Mouse (Mus musculus) thymus, adult 2 months (tissue): ENCODE results near the gene Sox2. TPM values are rescaled to one million over a fixed set of nuclear protein-coding genes. Genes with fewer than 3 reads are reported as not detected.

Experiments
- DNase-seq: peaks from one replicate; pipeline ENCODE4 v3.0.0; 2021
- H3K27ac ChIP-seq: fragments of 200-500 bp; 2 replicates; pipeline ENCODE4 v1.5.1; 2012; ENCODE audit warnings: low read length, control low read depth; ENCODE audit not compliant: control insufficient read depth, insufficient read depth
- H3K27me3 ChIP-seq: fragments of 200-500 bp; 2 replicates; pipeline ENCODE4 v1.6.1; 2012; ENCODE audit warnings: mild to moderate bottlenecking, low read length, moderate library complexity, mixed read lengths; ENCODE audit not compliant: control insufficient read depth, insufficient read depth
- H3K36me3 ChIP-seq: fragments of 200-500 bp; 2 replicates; pipeline ENCODE4 v1.6.1; 2012; ENCODE audit warnings: mild to moderate bottlenecking, low read length, moderate library complexity; ENCODE audit not compliant: control insufficient read depth, insufficient read depth
- H3K4me1 ChIP-seq: fragments of 200-500 bp; replicated peaks from 2 replicates; pipeline ENCODE4 v1.6.1; 2012; ENCODE audit warnings: low read length; ENCODE audit not compliant: control insufficient read depth, insufficient read depth
- H3K4me3 ChIP-seq: fragments of 200-500 bp; 2 replicates; pipeline ENCODE4 v1.5.1; 2012; ENCODE audit warnings: mild to moderate bottlenecking, low read length, control low read depth, moderate library complexity; ENCODE audit not compliant: control insufficient read depth, insufficient read depth
- CTCF ChIP-seq: fragments of 200-500 bp; IDR thresholded peaks from 2 replicates; pipeline ENCODE4 v1.5.1; 2012; ENCODE audit warnings: mild to moderate bottlenecking, control low read depth, low read length, moderate library complexity, borderline replicate concordance; ENCODE audit not compliant: control insufficient read depth, poor library complexity, insufficient read depth; ENCODE audit errors: extremely low read depth
- POLR2A ChIP-seq: fragments of 200-500 bp; IDR thresholded peaks from 2 replicates; pipeline ENCODE4 v1.6.1; 2012; ENCODE audit warnings: mild to moderate bottlenecking, low read length, control low read depth, moderate library complexity; ENCODE audit not compliant: control insufficient read depth, poor library complexity, insufficient read depth; ENCODE audit errors: extremely low read depth
- WGBS: fragments of 180-500 bp; shearing (Covaris S2); methylation state at CpG from one replicate; pipeline ENCODE4 v1.1.7; 2018; 5-methylcytosine and 5-hydroxymethylcytosine counted together
- polyA plus RNA-seq: library from polyadenylated mRNA; depleted of rRNA; stranded (reverse); fragments of >200 nt; gene quantifications from 2 replicates; pipeline ENCODE4 v1.2.3, GENCODE M21; 2012

Sox2 gene
- polyA plus RNA-seq, 1 experiment: 0.19 TPM

DNA sequence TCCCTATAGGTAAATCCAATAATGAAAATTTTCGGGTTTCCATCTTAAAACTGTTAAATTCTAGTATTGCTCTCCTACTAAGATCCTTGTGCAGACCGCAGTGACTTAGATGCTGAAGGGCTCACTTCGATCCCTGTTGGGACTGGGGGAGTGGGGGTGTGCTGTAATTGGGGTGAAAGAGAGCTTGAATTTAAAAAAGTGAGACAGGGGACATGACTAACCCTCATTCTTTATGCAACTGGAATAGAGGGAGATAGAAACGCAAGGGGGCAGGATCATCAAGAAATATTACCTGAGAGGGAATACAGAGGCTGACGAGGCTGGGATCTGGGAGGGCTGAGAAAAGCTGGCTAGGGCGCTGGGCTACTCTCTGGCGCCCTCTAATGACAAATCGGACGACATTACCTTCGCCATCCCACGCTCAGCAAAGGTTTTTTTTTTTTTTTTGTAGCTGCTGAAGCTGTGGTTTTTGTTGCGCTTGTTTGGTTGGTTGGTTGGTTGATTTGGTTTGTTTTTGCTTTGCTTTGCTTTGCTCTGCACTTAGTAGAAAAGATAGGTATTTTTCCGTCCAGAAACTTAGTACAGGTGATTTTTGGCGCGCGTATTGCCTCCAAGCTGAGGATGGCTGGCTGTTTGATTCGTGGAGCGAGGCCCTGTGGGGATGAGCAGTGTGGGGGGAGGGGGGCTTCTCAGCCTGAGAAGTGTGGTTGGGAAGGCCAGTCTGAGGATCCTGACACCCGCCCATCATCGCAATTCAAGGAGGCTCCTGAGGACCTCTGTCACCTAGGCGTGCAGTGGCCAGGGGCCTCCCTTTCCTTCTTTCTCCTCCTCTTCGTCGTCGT lies 11.0 kb upstream of the Sox2 start:
- H3K27me3 ChIP-seq: peaks cover 9% of the 10 kb centered on the region; the same call in 1 of the 2 replicates

DNA sequence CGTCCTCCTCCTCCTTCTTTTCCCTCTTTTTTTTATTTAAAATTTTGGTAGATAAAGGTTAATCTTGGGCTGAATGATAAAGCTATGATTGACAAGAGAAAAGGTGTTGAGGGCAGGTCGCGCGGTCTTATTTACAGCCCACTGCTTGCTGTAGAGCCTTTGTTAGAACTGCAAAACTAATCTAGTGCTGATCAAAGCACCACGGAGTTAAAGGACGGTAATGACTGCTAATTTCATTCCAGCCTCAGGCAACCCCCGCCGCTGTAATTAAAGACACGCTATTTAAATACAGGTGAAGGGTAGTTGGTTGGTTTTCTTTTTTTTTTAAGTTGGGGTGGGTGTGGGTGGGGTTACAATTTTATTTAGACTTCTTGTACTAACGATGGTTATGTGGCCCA lies 10.3 kb upstream of the Sox2 start:
- no peak overlapping the region for H3K27ac ChIP-seq

More for the DNA sequence above, 11.0 kb upstream of the Sox2 start:
- Histone ChIP-seq H3K27ac (no peak overlapping the region), H3K36me3 (no peaks in the 10 kb centered on the region), H3K4me3 (no peak overlapping the region), H3K4me1 (no peaks in the 10 kb centered on the region)
- DNase-seq: no peak
- TF ChIP-seq POLR2A (no peak), CTCF (no peak)
- 14% methylated on average over 24 of the region's 24 CpGs for WGBS

DNA sequence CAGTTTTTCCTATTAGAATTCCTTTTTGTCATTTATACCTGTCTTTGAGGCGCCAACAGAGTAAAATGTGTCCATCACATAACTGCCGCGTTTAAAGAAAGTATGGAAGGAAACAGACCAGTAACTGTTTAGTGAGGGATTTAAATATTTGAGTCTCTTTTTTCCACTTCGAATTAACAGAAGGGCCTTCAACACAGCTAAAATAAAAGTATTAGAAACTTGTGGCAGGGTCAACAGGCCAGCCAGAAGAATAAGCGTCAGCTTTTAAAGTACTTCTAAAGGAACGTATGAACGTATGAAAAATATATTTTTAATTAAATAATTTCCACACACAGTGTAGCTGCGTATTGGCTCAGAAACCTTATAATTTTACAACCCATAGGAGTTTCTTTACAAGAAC lies 9.9 kb upstream of the Sox2 start:
- peaks cover 9% of the 10 kb centered on the region; the same call in 1 of the 2 replicates for H3K27me3 ChIP-seq
- H3K27ac ChIP-seq: no peak overlapping the region
- TF ChIP-seq CTCF (no peak), POLR2A (no peak)
- H3K4me1 ChIP-seq: no peaks in the 10 kb centered on the region
- DNase-seq: no peak
- WGBS: 15% methylated on average over 8 of the region's 8 CpGs
- H3K4me3 ChIP-seq: no peak overlapping the region
- H3K36me3 ChIP-seq: no peaks in the 10 kb centered on the region

More for the DNA sequence above, 10.3 kb upstream of the Sox2 start:
- no peaks in the 10 kb centered on the region for H3K4me1 ChIP-seq
- WGBS: 21% methylated on average over 10 of the region's 10 CpGs
- no peaks in the 10 kb centered on the region for H3K36me3 ChIP-seq
- no peak for TF ChIP-seq CTCF
- no peak for DNase-seq
- peaks cover 9% of the 10 kb centered on the region; the same call in 1 of the 2 replicates for H3K27me3 ChIP-seq
- H3K4me3 ChIP-seq: no peak overlapping the region

DNA sequence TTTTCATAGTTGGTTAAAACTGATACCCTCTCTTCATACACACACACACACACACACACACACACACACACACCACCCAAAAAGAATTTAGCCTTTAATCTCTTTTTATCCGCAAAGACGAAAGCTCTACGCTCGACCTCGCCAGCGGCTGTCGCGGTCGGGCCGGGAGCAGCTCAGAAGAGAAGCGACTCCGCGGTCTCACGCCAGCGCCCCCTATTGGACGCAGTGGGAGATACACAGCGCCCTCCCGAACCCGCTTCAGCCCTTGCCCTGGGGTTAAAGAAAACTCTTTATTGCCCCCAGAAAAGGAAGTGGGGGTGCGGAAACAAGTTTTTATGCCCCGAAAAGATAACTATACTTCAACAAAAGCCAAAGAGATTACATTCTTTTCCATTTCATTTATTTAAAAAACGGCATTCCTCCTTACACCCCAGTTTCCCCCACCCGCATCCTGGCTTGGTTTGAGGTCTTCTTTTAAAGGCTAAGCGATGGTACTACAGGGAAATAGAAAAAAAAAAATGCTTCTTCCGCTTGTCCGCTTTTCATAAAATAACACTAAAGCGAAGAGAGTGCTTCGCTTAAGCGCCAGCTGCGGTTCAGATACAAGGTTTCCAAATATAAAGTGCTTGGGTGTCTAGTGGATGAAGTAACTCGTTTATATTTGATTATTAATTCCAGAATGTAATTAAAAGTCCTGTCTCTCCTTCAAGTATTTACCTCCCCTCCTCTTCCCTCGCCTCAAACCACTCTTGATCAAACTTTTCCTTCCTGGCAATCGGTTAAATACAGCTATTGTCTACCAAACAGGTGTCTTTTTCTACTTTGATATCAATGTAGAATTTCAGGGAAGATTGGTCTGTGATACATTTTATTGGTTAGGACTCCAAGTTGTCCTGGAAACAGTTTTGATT lies 9.3 kb upstream of the Sox2 start:
- 14% methylated on average over 33 of the region's 33 CpGs for WGBS
- H3K27me3 ChIP-seq: peaks cover 9% of the 10 kb centered on the region; the same call in 1 of the 2 replicates
- DNase-seq: no peak
- H3K4me3 ChIP-seq: no peak overlapping the region
- H3K27ac ChIP-seq: no peak overlapping the region
- TF ChIP-seq POLR2A: no peak
- no peak for TF ChIP-seq CTCF
- no peaks in the 10 kb centered on the region for H3K36me3 ChIP-seq
- no peaks in the 10 kb centered on the region for H3K4me1 ChIP-seq

DNA sequence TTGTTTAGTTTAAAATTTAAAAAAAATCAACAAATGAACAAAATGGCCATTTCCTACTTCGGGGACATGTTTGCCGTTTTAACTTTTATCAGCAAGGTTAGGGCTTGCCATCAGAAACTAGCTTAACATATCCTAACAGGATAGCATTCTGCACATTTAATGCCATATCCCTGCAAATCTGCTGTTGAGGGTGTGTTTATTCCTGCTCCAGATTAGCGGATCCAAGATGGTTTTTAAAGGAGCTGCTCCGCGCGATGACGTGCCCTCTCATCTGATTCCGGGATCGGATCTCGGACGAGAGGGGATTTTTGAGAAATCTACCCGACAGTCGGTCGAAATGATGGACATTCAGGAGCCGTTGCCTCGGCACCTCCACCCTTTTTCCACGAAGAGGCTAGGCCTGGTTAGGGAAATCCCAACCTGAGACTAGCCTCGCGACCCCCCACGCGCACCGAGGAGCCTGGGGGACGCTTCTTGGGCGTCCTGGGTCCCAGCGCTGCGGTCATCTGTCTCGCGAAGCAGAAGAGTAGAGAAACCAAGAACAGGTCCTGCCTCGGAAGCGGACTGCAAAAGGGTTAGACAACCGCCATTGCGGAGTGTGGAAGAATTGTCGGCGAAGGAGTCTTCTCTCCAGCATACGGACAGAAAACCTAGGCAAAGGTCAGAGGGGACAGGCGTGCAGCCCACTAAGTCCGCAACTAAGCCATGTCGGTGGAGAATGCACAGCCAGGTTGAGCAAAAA lies 8.3 kb upstream of the Sox2 start:
- TF ChIP-seq CTCF (no peak), POLR2A (no peak)
- no peak for DNase-seq
- no peak overlapping the region for H3K27ac ChIP-seq
- H3K36me3 ChIP-seq: no peaks in the 10 kb centered on the region
- H3K4me1 ChIP-seq: no peaks in the 10 kb centered on the region
- H3K27me3 ChIP-seq: peaks cover 9% of the 10 kb centered on the region; the same call in 1 of the 2 replicates
- WGBS: 10% methylated on average over 38 of the region's 38 CpGs
- H3K4me3 ChIP-seq: no peak overlapping the region

DNA sequence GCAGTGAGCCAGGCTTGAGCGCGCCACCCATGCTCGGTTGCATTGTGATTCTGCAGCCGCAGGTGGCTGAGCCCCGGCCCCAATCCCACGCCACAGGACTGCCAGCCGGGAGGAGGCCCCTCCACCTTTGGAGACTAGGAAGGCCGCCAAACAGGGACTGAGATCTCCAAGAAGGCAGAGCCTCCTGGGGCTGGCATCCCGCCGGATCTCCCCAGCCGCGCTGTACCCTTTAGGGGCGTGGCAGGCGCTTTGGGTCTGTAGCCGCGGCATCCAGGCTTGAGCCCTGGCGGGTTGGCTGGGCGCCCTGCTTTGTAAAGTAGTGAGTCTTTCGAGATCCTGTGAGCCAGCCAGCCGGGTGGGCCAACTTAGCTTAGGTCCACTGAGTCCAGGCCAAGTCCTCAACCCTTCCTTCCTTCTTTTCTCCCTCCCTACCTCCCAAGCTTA lies 7.7 kb upstream of the Sox2 start:
- Histone ChIP-seq H3K4me1 (no peaks in the 10 kb centered on the region), H3K4me3 (no peak overlapping the region), H3K27me3 (peaks cover 9% of the 10 kb centered on the region; the same call in 1 of the 2 replicates), H3K27ac (no peak overlapping the region), H3K36me3 (no peaks in the 10 kb centered on the region)
- no peak for TF ChIP-seq CTCF
- TF ChIP-seq POLR2A: no peak
- WGBS: 6% methylated on average over 20 of the region's 20 CpGs
- no peak for DNase-seq
